Mouse (Mus musculus) midbrain, embryonic 11.5 days (tissue): ENCODE data around the gene Cog3. TPM values are rescaled to one million over a fixed set of nuclear protein-coding genes. Genes with fewer than 3 reads are reported as not detected.

Experiments used
- ATAC-seq: fragments of 200-750 bp; cut with Nextera tagmentation; 2 replicates; pipeline ENCODE4 v1.8.0; 2017; ENCODE audit warnings: moderate TSS enrichment, moderate library complexity; ENCODE audit not compliant: low FRiP score
- DNase-seq: peaks from one replicate; pipeline ENCODE4 v3.0.0; 2015; ENCODE audit warnings: low spot score; ENCODE audit errors: missing footprints
- H3K27ac ChIP-seq: fragments of 300-500 bp; sonication (generic); 2 replicates; pipeline ENCODE4 v1.5.1; 2014; ENCODE audit warnings: low read depth, low read length
- H3K27me3 ChIP-seq: fragments of 300-500 bp; sonication (generic); 2 replicates; pipeline ENCODE4 v1.6.1; 2014; ENCODE audit warnings: mild to moderate bottlenecking, low read length, moderate library complexity, mixed read lengths; ENCODE audit not compliant: control insufficient read depth, insufficient read depth
- H3K36me3 ChIP-seq: fragments of 300-500 bp; sonication (generic); 2 replicates; pipeline ENCODE4 v1.6.1; 2014; ENCODE audit warnings: mild to moderate bottlenecking, low read length, moderate library complexity, mixed read lengths; ENCODE audit not compliant: control insufficient read depth, insufficient read depth
- H3K4me1 ChIP-seq: fragments of 300-500 bp; sonication (generic); 2 replicates; pipeline ENCODE4 v1.6.1; 2014; ENCODE audit warnings: low read length; ENCODE audit not compliant: control insufficient read depth, insufficient read depth
- H3K4me2 ChIP-seq: fragments of 300-500 bp; sonication (generic); 2 replicates; pipeline ENCODE4 v1.6.1; 2014; ENCODE audit warnings: mild to moderate bottlenecking, moderate library complexity
- H3K4me3 ChIP-seq: fragments of 300-500 bp; sonication (generic); 2 replicates; pipeline ENCODE4 v1.5.1; 2014; ENCODE audit warnings: low read depth, low read length
- H3K9ac ChIP-seq: fragments of 300-500 bp; sonication (generic); 2 replicates; pipeline ENCODE4 v1.6.1; 2014; ENCODE audit warnings: low read length
- H3K9me3 ChIP-seq: fragments of 300-500 bp; sonication (generic); 2 replicates; pipeline ENCODE4 v1.6.1; 2016; ENCODE audit warnings: low read length; ENCODE audit not compliant: control insufficient read depth
- WGBS: fragments of 180-500 bp; shearing (Covaris S2); extraction: QIAGEN DNeasy Blood & Tissue Kit; methylation state at CpG from one replicate; pipeline ENCODE4 v1.1.7; 2014; 5-methylcytosine and 5-hydroxymethylcytosine counted together
- polyA plus RNA-seq: library from polyadenylated mRNA; unstranded; fragments of >200 nt; fragmentation: Nextera tagmentation; extraction: Ambion mirVana; gene quantifications from 2 replicates; pipeline ENCODE4 v1.2.1, GENCODE M21; 2014

The Cog3 gene
- polyA plus RNA-seq, 1 experiment from 2014 or later, result 23.3 TPM

DNA sequence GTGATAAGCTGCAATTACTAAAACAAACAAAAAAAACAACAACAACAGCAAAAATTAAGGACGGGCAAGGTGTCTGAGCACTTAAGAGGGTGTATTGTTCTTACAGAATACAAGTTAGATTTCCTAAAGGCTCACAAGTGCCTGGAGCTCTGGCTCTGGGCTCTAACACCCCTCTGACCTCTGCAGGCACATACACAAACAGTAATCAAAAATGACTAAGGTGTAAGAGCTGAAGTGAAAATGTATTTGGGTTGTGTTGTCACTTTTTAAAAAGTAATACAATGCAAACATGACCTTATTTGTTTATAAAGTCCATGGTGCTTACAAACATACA lies 13.9 kb upstream of the Cog3 start:
- Histone ChIP-seq H3K4me2 (no peak overlapping the region), H3K27ac (no peak overlapping the region), H3K27me3 (no peaks in the 10 kb centered on the region), H3K9ac (no peak overlapping the region), H3K4me3 (no peak overlapping the region), H3K9me3 (no peaks in the 10 kb centered on the region), H3K4me1 (no peaks in the 10 kb centered on the region), H3K36me3 (0 out of 2 replicates have a peak, but pooled peaks cover 2% of the 10 kb centered on the region)
- 7% methylated on average over 1 of the region's 1 CpGs for WGBS
- no peak for DNase-seq
- peak; percentile 53; the same call in 1 of the 2 replicates for ATAC-seq

GRCm38 (mm10) chr14:75767492-75768274 lies 13.4 kb upstream of the Cog3 start:
- ATAC-seq (peak; percentile 92), DNase-seq (peak; percentile 97)
- Histone ChIP-seq H3K36me3 (0 out of 2 replicates have a peak, but pooled peaks cover 2% of the 10 kb centered on the region), H3K4me2 (peak overlapping the region; percentile 17; the same call in 1 of the 2 replicates), H3K4me1 (no peaks in the 10 kb centered on the region), H3K27me3 (no peaks in the 10 kb centered on the region), H3K4me3 (no peak overlapping the region), H3K9me3 (no peaks in the 10 kb centered on the region), H3K9ac (peak overlapping the region; percentile 58), H3K27ac (peak overlapping the region; percentile 37; the same call in 1 of the 2 replicates)
- WGBS, result 62% methylated on average over 17 of the region's 17 CpGs

- H3K4me1 ChIP-seq, result no peaks in the 10 kb centered on the region
- H3K9ac ChIP-seq, result no peak overlapping the region
- DNase-seq, result peak; percentile 91
- no peak for ATAC-seq
- no peak overlapping the region for H3K4me3 ChIP-seq
- 64% methylated on average over 10 of the region's 10 CpGs for WGBS
- H3K27me3 ChIP-seq, result no peaks in the 10 kb centered on the region
- H3K9me3 ChIP-seq, result no peaks in the 10 kb centered on the region
- no peaks in the 10 kb centered on the region for H3K36me3 ChIP-seq
- no peak overlapping the region for H3K4me2 ChIP-seq
- no peak overlapping the region for H3K27ac ChIP-seq
Measured at GRCm38 (mm10) chr14:75761028-75761805, 6.9 kb upstream of the Cog3 start.

- Histone ChIP-seq H3K4me2 (no peak overlapping the region), H3K9ac (no peak overlapping the region), H3K9me3 (no peaks in the 10 kb centered on the region), H3K27ac (no peak overlapping the region), H3K4me1 (peaks cover 2% of the 10 kb centered on the region; the same call in 1 of the 2 replicates), H3K27me3 (no peaks in the 10 kb centered on the region), H3K4me3 (no peak overlapping the region), H3K36me3 (no peaks in the 10 kb centered on the region)
- 84% methylated on average over 7 of the region's 7 CpGs for WGBS
- DNase-seq (no peak), ATAC-seq (no peak)
Measured at GRCm38 (mm10) chr14:75758401-75758800, 4.1 kb upstream of the Cog3 start.

- peaks cover 7% of the 10 kb centered on the region for H3K4me1 ChIP-seq
- no peaks in the 10 kb centered on the region for H3K36me3 ChIP-seq
- ATAC-seq (no peak), DNase-seq (no peak)
- H3K27ac ChIP-seq, result no peak overlapping the region
- no peaks in the 10 kb centered on the region for H3K9me3 ChIP-seq
- H3K4me2 ChIP-seq, result no peak overlapping the region
- no peak overlapping the region for H3K4me3 ChIP-seq
- no peaks in the 10 kb centered on the region for H3K27me3 ChIP-seq
- WGBS, result 75% methylated on average over 2 of the region's 2 CpGs
- no peak overlapping the region for H3K9ac ChIP-seq
Measured at GRCm38 (mm10) chr14:75757821-75758220, 3.5 kb upstream of the Cog3 start.

DNA sequence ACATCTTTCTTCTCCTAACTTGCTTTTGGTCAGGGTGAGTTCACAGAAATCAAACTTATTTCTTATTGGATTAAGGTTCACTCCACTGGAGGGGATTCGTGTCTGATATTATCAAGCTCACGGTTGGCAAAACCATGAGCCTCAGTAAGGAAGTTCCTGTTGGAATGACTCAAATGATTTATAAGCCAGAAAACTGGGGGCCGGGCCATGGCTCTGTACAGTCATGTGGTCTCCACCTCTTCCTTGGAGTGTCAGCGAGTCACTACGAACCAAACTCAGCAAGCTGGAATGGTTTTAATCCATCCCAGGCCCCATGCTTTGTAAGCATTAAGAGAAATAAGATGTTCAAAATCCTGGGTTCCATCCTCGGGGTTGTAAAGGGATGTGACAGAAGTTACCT lies 2.7 kb upstream of the Cog3 start:
- H3K9ac ChIP-seq, result no peak overlapping the region
- no peaks in the 10 kb centered on the region for H3K27me3 ChIP-seq
- no peak overlapping the region for H3K27ac ChIP-seq
- H3K9me3 ChIP-seq, result no peaks in the 10 kb centered on the region
- no peak overlapping the region for H3K4me3 ChIP-seq
- DNase-seq (no peak), ATAC-seq (no peak)
- H3K4me2 ChIP-seq, result no peak overlapping the region
- H3K36me3 ChIP-seq, result no peaks in the 10 kb centered on the region
- 84% methylated on average over 6 of the region's 6 CpGs for WGBS
- H3K4me1 ChIP-seq, result peaks cover 10% of the 10 kb centered on the region

DNA sequence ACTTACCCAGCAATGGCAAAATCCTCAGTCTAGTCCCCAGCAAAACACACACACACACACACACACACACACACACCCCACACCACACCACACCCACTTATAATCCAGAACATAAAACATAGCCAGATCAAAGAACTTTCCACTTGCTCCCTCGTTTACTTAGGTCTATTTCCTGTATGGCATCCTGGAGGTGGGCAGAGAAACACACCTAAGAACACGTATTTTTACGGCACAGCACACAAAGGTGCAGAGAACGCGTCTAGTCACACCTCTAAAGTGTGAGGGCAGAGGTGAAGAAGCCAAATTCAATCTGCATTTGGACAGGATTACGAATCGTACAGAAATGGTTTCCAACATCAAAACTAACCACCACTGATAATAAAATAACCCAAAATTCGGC lies 1.1 kb downstream of the Cog3 start:
- WGBS, result 76% methylated on average over 8 of the region's 8 CpGs
- no peaks in the 10 kb centered on the region for H3K9me3 ChIP-seq
- ATAC-seq, result no peak

GRCm38 (mm10) chr14:75751040-75751439 lies 3.3 kb downstream of the Cog3 start:
- Histone ChIP-seq H3K27me3 (no peaks in the 10 kb centered on the region), H3K4me1 (peaks cover 10% of the 10 kb centered on the region), H3K4me3 (no peak overlapping the region), H3K36me3 (no peaks in the 10 kb centered on the region), H3K9me3 (no peaks in the 10 kb centered on the region), H3K4me2 (no peak overlapping the region), H3K27ac (no peak overlapping the region), H3K9ac (no peak overlapping the region)
- DNase-seq (no peak), ATAC-seq (no peak)
- WGBS, result 91% methylated on average over 4 of the region's 4 CpGs

More for the DNA sequence above, 1.1 kb downstream of the Cog3 start:
- DNase-seq, result no peak
- Histone ChIP-seq H3K4me2 (peak overlapping the region; percentile 80), H3K27me3 (no peaks in the 10 kb centered on the region), H3K27ac (no peak overlapping the region), H3K4me1 (peaks cover 10% of the 10 kb centered on the region), H3K4me3 (peak overlapping the region; percentile 67), H3K9ac (peak overlapping the region; percentile 83), H3K36me3 (no peaks in the 10 kb centered on the region)

DNA sequence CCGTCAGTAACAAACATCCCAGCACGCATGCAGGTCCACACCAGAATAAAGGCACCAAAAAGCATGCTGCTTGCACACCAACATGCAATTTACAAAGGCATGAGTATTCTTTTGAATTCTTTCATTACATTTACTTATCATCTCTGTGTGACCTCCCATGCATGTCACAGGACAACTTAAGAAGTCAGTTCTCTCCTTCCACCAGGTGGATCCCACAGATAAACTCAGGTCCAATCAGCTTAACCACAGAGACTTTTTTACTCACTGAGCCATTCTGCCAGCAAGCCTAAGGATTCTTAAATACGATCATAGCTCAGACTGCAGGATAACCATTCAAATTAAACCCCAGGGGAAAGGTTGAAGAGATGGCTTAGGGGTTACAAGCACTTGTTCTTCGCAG lies 5.2 kb downstream of the Cog3 start:
- 92% methylated on average over 4 of the region's 4 CpGs for WGBS
- Histone ChIP-seq H3K27me3 (no peaks in the 10 kb centered on the region), H3K4me3 (no peak overlapping the region), H3K4me2 (no peak overlapping the region), H3K36me3 (no peaks in the 10 kb centered on the region), H3K4me1 (peaks cover 10% of the 10 kb centered on the region), H3K9ac (no peak overlapping the region), H3K27ac (no peak overlapping the region), H3K9me3 (no peaks in the 10 kb centered on the region)
- ATAC-seq, result no peak
- no peak for DNase-seq
